Mouse (Mus musculus) c-Kit-positive CD71-positive TER-119-negative erythroid progenitor cells, embryonic 14.5 days (primary cell): Measurements from ENCODE around the gene Pcna.
"Not testable (repeated sequence)": the region's sequence is repeated elsewhere in the genome, so short reads cannot be mapped to it uniquely, and the experiment has no call there.

ENCODE experiments used
- DNase-seq: peaks from one replicate; pipeline ENCODE4 v3.0.0-alpha.2; 2013; ENCODE audit warnings: low read depth

Gene Pcna

GRCm38 (mm10) chr2:132276249-132276648, 23.1 kb upstream of the Pcna start:
- no peak for DNase-seq

GRCm38 (mm10) chr2:132275527-132275926, 22.4 kb upstream of the Pcna start:
- DNase-seq, result no peak

- no peak for DNase-seq
These were observed 19.7 kb upstream of the Pcna start for GRCm38 (mm10) chr2:132272694-132273389.

- DNase-seq, result no peak
These were observed 17.3 kb upstream of the Pcna start for GRCm38 (mm10) chr2:132270331-132270951.

GRCm38 (mm10) chr2:132269217-132269616, 16.1 kb upstream of the Pcna start:
- DNase-seq, result no peak

GRCm38 (mm10) chr2:132266086-132266485, 13.0 kb upstream of the Pcna start:
- DNase-seq, result no peak

DNA sequence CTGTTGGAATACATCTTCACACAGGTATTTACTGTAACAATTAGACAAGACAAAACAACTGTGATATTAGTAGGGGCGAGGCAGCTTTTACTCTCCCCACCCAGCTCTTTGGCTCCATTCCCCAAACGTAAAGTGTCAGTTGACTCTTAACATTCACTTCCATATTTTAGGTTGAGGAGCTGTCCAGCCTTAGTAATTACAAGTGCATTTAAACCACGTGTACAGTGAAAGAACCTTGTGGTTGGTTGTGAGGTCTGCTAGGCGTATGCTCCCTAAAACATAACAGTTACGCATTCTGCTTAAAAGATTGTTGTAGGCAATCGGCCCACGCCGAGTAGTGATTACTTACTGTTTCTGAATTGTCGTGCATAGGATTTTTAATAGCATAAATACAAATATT, 12.1 kb upstream of the Pcna start:
- no peak for DNase-seq

- no peak for DNase-seq
These were observed 11.2 kb upstream of the Pcna start for GRCm38 (mm10) chr2:132264266-132264710.

DNA sequence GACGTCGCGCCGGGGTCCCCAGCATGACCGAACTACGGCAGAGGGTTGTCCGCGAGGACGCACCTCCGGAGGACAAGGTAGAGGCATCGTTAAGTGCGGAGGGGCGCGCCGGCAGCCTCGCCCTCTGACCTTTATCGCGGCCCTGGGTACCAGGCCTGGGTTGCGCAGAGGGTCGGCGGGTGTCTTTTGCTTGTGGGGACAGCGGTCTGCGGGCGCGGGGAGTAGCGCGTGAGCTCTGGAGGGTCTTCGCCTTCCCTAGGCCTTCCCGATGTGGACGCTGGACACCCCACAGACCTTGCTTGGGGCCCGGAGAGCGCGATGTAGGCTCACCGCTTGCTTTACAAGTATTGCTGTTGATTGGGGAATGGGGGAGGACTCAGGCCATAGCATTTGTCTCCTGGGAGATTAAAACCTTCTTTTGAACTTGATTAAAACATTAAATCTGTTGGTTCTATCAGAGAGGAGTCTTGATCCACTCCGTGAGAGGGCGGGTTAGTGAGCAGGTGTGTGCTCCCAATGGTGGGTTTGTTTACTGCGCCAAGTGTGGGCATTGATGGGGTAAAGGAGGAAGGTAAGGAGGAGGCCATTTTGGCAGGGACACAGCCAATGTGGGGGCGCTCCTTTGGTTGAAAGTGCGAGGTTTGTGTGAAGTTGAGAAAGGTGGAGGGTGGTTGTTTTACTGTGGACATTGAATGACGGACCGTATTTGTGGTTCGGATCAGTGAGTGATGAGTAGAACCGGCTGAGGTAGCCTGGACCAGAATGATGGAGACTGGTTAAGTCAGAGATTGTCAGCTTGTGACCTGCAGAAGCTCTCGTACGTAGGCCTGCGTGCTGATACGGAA, 10.5 kb upstream of the Pcna start:
- no peak for DNase-seq

DNA sequence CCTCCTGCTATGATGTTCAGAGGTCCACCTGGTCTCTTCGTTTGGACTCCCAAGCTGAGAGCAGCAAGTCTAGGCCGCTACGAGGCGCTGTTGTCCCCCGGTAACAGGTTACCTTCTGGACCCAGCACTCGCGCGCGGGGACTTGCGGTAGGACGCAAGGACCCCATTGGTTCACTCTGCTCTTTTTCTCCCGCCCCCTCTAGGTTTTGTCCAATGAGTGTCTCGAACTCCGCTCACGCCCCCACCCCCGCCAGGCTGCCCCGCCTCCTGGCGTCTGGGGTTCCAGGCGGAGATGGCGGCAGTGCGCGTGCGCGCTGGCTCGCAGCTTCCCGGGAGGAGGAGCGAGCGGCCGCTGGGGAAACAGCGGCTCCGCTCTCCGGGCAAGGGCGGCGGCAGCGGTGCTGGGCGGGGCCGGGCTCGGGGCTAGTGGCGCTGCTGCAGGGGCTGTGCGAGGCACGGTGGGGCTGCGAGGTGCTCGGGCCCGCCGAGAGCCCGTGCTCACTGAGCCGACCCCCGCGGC, 9.8 kb upstream of the Pcna start, which contains the start of gene Cds2:
Cds2 (plus strand) TSS at position 270 of the 520 bp plus-strand sequence.
- DNase-seq, result peak; percentile 96

- no peak for DNase-seq
These were observed 9.1 kb upstream of the Pcna start for GRCm38 (mm10) chr2:132262175-132262574.

- no peak for DNase-seq
These were observed 7.5 kb upstream of the Pcna start for GRCm38 (mm10) chr2:132260601-132261000.

DNA sequence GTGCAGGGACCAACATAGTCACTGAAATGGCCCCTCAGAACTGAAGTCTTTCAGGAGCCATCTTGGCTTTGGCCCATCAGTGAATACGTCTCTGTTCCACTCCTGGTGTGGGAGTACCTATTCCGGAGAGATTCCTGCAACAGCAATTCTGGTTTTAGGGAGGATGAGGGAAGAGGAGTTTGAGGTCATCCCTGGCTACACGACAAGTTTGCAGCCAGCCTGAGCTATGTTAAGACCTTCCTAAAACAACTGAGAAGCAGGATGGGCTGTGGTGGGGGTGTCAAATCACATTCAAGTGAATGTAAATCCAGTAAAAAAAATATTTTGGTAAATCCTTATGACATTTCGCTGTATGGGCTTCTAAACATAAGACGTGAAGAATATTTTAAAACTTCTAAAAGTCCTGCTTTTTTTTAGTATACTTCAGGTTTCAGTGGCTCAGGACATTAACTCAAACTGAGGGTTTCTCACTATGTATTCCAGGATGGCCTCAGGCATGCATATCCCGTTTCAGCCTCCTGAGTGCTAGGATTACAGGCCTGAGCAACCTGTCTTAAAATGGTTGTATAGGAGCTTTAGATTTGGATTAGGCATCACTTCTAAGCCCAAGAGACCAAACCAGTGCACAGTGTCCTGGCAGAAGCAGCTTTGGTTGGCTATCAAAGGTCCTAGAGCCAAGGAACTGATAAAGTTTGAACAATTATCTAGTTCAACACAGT, 4.4 kb upstream of the Pcna start:
- DNase-seq, result no peak

GRCm38 (mm10) chr2:132253603-132254002, 489 bp upstream of the Pcna start:
- DNase-seq, result no peak

- DNase-seq, result no peak
These were observed 1.2 kb downstream of the Pcna start for GRCm38 (mm10) chr2:132251911-132252310.

- peak; percentile 90 for DNase-seq
These were observed 5.4 kb downstream of the Pcna start, which contains the start of gene Tmem230 for GRCm38 (mm10) chr2:132247539-132248313. TSS of gene Tmem230 (minus strand) at chr2:132247807.

DNA sequence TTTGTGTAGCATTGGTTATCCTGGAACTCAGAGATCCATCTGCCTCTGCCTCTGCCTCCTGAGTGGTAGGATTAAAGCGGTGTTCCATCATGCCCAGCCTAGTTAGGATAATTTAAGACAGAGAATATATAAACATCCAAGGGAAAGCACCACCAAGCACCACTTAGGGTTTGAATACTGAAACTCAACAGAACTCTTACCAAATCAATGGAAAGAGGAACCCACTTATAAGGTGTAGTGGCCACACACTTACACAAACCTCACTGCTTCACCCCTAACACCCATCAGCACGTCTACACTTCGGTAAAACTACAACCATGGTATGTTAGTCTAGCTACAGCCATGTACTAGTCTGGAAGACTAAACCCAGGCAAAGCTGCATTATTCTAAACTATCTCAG, 9.7 kb downstream of the Pcna start:
- DNase-seq, result no peak

DNA sequence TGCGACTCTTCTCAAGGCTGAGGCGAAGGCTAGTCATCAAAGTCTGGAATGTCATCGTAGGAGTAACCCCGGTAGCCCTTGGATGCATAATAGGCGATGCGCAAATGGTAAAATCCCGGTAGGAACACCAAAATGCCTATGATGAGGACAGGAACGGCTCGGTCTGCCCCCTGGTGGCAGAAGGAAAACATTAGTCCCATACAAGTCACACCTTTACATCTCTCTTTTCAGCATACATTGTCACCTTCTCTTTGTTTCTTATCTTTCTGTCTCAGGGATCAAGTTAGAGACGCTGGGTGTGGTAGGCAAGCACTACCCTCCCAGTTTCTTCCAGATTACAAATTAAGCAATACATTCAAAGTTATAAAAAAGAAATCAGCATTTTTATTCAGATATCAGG, 12.7 kb downstream of the Pcna start:
- not testable (repeated sequence) for DNase-seq

- DNase-seq, result not testable (repeated sequence)
These were observed 13.7 kb downstream of the Pcna start for GRCm38 (mm10) chr2:132239434-132239833.

GRCm38 (mm10) chr2:132235975-132236374, 17.1 kb downstream of the Pcna start:
- DNase-seq, result no peak

- no peak for DNase-seq
These were observed 17.8 kb downstream of the Pcna start for GRCm38 (mm10) chr2:132235291-132235690.
